Mouse (Mus musculus) intestine, embryonic 16.5 days (tissue): ENCODE results near the gene Pvr. TPM values are rescaled to one million over a fixed set of nuclear protein-coding genes. Genes with fewer than 3 reads are reported as not detected.

Source experiments
- ATAC-seq: fragments of 200-750 bp; cut with Nextera tagmentation; 2 replicates; pipeline ENCODE4 v1.8.0; 2017; ENCODE audit warnings: moderate TSS enrichment, moderate library complexity
- H3K27ac ChIP-seq: fragments of 300-500 bp; sonication (generic); 2 replicates; pipeline ENCODE4 v1.5.1; 2014; ENCODE audit warnings: mild to moderate bottlenecking, low read length
- H3K27me3 ChIP-seq: fragments of 300-500 bp; sonication (generic); replicated peaks from 2 replicates; pipeline ENCODE4 v1.6.1; 2014; ENCODE audit warnings: low read length, control low read depth, mixed read lengths; ENCODE audit not compliant: control insufficient read depth, insufficient read depth
- H3K36me3 ChIP-seq: fragments of 300-500 bp; sonication (generic); 2 replicates; pipeline ENCODE4 v1.6.1; 2014; ENCODE audit warnings: low read length, control low read depth; ENCODE audit not compliant: control insufficient read depth, insufficient read depth
- H3K4me1 ChIP-seq: fragments of 300-500 bp; sonication (generic); 2 replicates; pipeline ENCODE4 v1.6.1; 2014; ENCODE audit warnings: low read length, control low read depth, mixed read lengths; ENCODE audit not compliant: control insufficient read depth, insufficient read depth
- H3K4me2 ChIP-seq: fragments of 300-500 bp; sonication (generic); 2 replicates; pipeline ENCODE4 v1.6.1; 2014; ENCODE audit warnings: low read depth, low read length, control low read depth
- H3K4me3 ChIP-seq: fragments of 300-500 bp; sonication (generic); 2 replicates; pipeline ENCODE4 v1.5.1; 2014; ENCODE audit warnings: mild to moderate bottlenecking, low read length
- H3K9ac ChIP-seq: fragments of 300-500 bp; sonication (generic); 2 replicates; pipeline ENCODE4 v1.6.1; 2014; ENCODE audit warnings: low read depth, low read length
- H3K9me3 ChIP-seq: fragments of 300-500 bp; sonication (generic); 2 replicates; pipeline ENCODE4 v1.6.1; 2016; ENCODE audit warnings: low read length, control low read depth; ENCODE audit not compliant: control insufficient read depth
- WGBS: fragments of 180-500 bp; shearing (Covaris S2); extraction: QIAGEN DNeasy Blood & Tissue Kit; methylation state at CpG from one replicate; pipeline ENCODE4 v1.1.7; 2014; 5-methylcytosine and 5-hydroxymethylcytosine counted together
- polyA plus RNA-seq: library from polyadenylated mRNA; unstranded; fragments of >200 nt; fragmentation: Nextera tagmentation; extraction: Ambion mirVana; gene quantifications from 2 replicates; pipeline ENCODE4 v1.2.1, GENCODE M21; 2015

The Pvr gene
- polyA plus RNA-seq, result 13.9 and 16.5 TPM in 2 replicates

- peaks cover 5% of the 10 kb centered on the region; the same call in 1 of the 2 replicates for H3K36me3 ChIP-seq
- no peaks in the 10 kb centered on the region for H3K9me3 ChIP-seq
- no peaks in the 10 kb centered on the region for H3K27me3 ChIP-seq
- WGBS, result under 1% methylated on average over 60 of the region's 60 CpGs
- peak within 1 kb of the TSS; percentile 91 for H3K27ac ChIP-seq
- H3K9ac ChIP-seq, result peak within 1 kb of the TSS; percentile 82
- H3K4me2 ChIP-seq, result peak within 1 kb of the TSS; percentile 59
- peak; percentile 97 for ATAC-seq
- peaks cover 6% of the 10 kb centered on the region for H3K4me1 ChIP-seq
- H3K4me3 ChIP-seq, result peak within 1 kb of the TSS; percentile 71
Measured at GRCm38 (mm10) chr7:19920506-19921261, at the start of gene Pvr. TSS of gene Pvr (minus strand) at chr7:19921160.

- Histone ChIP-seq H3K36me3 (no peaks in the 10 kb centered on the region), H3K27me3 (no peaks in the 10 kb centered on the region), H3K9me3 (peaks cover 4% of the 10 kb centered on the region; the same call in 1 of the 2 replicates), H3K27ac (no peak overlapping the region), H3K4me1 (no peaks in the 10 kb centered on the region), H3K4me2 (no peak overlapping the region), H3K4me3 (no peak overlapping the region), H3K9ac (no peak overlapping the region)
- WGBS, result 92% methylated on average over 8 of the region's 8 CpGs
- ATAC-seq, result no peak
Measured at GRCm38 (mm10) chr7:19970196-19970595, 49.2 kb upstream of the Pvr start.

- Histone ChIP-seq H3K27me3 (no peaks in the 10 kb centered on the region), H3K9me3 (peaks cover 4% of the 10 kb centered on the region; the same call in 1 of the 2 replicates), H3K4me3 (no peak overlapping the region), H3K4me2 (no peak overlapping the region), H3K36me3 (no peaks in the 10 kb centered on the region), H3K9ac (no peak overlapping the region), H3K4me1 (no peaks in the 10 kb centered on the region), H3K27ac (no peak overlapping the region)
- 89% methylated on average over 4 of the region's 4 CpGs for WGBS
- no peak for ATAC-seq
Measured at GRCm38 (mm10) chr7:19969541-19970090, 48.7 kb upstream of the Pvr start.

GRCm38 (mm10) chr7:19969106-19969505 lies 48.1 kb upstream of the Pvr start:
- no peaks in the 10 kb centered on the region for H3K36me3 ChIP-seq
- 72% methylated on average over 3 of the region's 3 CpGs for WGBS
- H3K4me2 ChIP-seq, result no peak overlapping the region
- H3K9ac ChIP-seq, result no peak overlapping the region
- H3K27ac ChIP-seq, result no peak overlapping the region
- H3K4me3 ChIP-seq, result no peak overlapping the region
- ATAC-seq, result no peak
- H3K9me3 ChIP-seq, result peaks cover 4% of the 10 kb centered on the region; the same call in 1 of the 2 replicates
- no peaks in the 10 kb centered on the region for H3K4me1 ChIP-seq
- no peaks in the 10 kb centered on the region for H3K27me3 ChIP-seq

- H3K9me3 ChIP-seq, result no peaks in the 10 kb centered on the region
- no peak within 1 kb of the TSS for H3K9ac ChIP-seq
- H3K4me2 ChIP-seq, result no peak within 1 kb of the TSS
- no peaks in the 10 kb centered on the region for H3K4me1 ChIP-seq
- no peak within 1 kb of the TSS for H3K4me3 ChIP-seq
- ATAC-seq, result peak; percentile 90
- no peaks in the 10 kb centered on the region for H3K36me3 ChIP-seq
- WGBS, result 69% methylated on average over 7 of the region's 7 CpGs
- H3K27ac ChIP-seq, result peak within 1 kb of the TSS; percentile 14; the same call in 1 of the 2 replicates
- H3K27me3 ChIP-seq, result no peaks in the 10 kb centered on the region
Measured at GRCm38 (mm10) chr7:19964985-19965579, 44.1 kb upstream of the Pvr start, which contains the start of gene Ceacam20. TSS of gene Ceacam20 (plus strand) at chr7:19965412.

GRCm38 (mm10) chr7:19962423-19962822 lies 41.5 kb upstream of the Pvr start:
- ATAC-seq, result peak; percentile 73
- H3K4me3 ChIP-seq, result no peak overlapping the region
- 0 out of 2 replicates have a peak overlapping the region, but pooled peaks have one; percentile 30 for H3K27ac ChIP-seq
- no peaks in the 10 kb centered on the region for H3K9me3 ChIP-seq
- H3K36me3 ChIP-seq, result no peaks in the 10 kb centered on the region
- H3K27me3 ChIP-seq, result no peaks in the 10 kb centered on the region
- no peaks in the 10 kb centered on the region for H3K4me1 ChIP-seq
- no peak overlapping the region for H3K9ac ChIP-seq
- 68% methylated on average over 1 of the region's 1 CpGs for WGBS
- H3K4me2 ChIP-seq, result no peak overlapping the region

- Histone ChIP-seq H3K4me3 (no peak overlapping the region), H3K36me3 (no peaks in the 10 kb centered on the region), H3K4me1 (peaks cover 9% of the 10 kb centered on the region), H3K9ac (no peak overlapping the region), H3K27me3 (no peaks in the 10 kb centered on the region), H3K9me3 (no peaks in the 10 kb centered on the region), H3K4me2 (no peak overlapping the region), H3K27ac (no peak overlapping the region)
- 3% methylated on average over 7 of the region's 7 CpGs for WGBS
- ATAC-seq, result 0 out of 2 replicates have a peak, but pooled peaks have one; percentile 10
Measured at GRCm38 (mm10) chr7:19956341-19956781, 35.4 kb upstream of the Pvr start.

GRCm38 (mm10) chr7:19955861-19956260 lies 34.9 kb upstream of the Pvr start:
- no peak for ATAC-seq
- Histone ChIP-seq H3K4me3 (no peak overlapping the region), H3K4me2 (no peak overlapping the region), H3K27ac (no peak overlapping the region), H3K4me1 (peaks cover 9% of the 10 kb centered on the region), H3K9ac (no peak overlapping the region), H3K9me3 (no peaks in the 10 kb centered on the region), H3K27me3 (no peaks in the 10 kb centered on the region), H3K36me3 (no peaks in the 10 kb centered on the region)
- WGBS, result 76% methylated on average over 4 of the region's 4 CpGs

- H3K4me1 ChIP-seq, result peaks cover 9% of the 10 kb centered on the region
- no peak overlapping the region for H3K4me2 ChIP-seq
- no peaks in the 10 kb centered on the region for H3K27me3 ChIP-seq
- H3K9me3 ChIP-seq, result no peaks in the 10 kb centered on the region
- H3K9ac ChIP-seq, result no peak overlapping the region
- peak overlapping the region; percentile 36 for H3K27ac ChIP-seq
- no peak for ATAC-seq
- 40% methylated on average over 9 of the region's 9 CpGs for WGBS
- no peak overlapping the region for H3K4me3 ChIP-seq
- no peaks in the 10 kb centered on the region for H3K36me3 ChIP-seq
Measured at GRCm38 (mm10) chr7:19953054-19953453, 32.1 kb upstream of the Pvr start.
